ENCODE assay signal across 28 mouse cellular contexts in the genomic region with DNA sequence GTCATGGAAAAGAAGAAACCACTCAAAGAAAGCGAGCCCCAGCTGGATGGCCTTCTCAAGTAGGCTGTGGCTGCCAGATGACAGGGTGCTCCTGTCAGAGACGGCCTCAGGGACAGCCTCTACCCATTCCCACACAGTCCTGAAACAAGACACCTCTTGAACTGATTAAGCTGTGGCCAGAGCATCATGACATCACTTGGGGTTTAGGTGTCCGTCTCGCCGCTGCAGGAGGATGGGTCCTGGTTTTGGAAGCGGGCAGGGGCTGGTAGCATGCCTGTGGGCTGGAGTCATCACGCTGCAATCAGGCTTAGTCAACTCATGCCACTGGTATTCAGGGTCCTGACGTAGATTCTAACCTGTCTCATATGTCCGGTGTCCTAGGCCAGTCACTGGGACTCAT.
DNase-seq lines count a peak whose midpoint lies in the region; ATAC-seq and TF ChIP-seq lines count a peak whose summit lies in the region.
"Had no signal": no experiment of that assay in that cellular context is flagged by ENCODE, and none has a peak within 500 bp of the region (broad histone marks: within the 10 kb centered on the region; RNA-seq: fewer than 3 reads in every experiment).

No protein-coding gene starts in this region.

- no peak for TF ChIP-seq CTCF in hindbrain, postnatal 0 days (IDR thresholded peaks at IDR 0.05; ENCODE audit: low read depth)

- H3K4me3 ChIP-seq in hindbrain, postnatal 0 days (ENCODE audit: low read length) = no peak overlapping the region
- H3K4me3 ChIP-seq: erythroblast, embryonic 14.5 days; forebrain, embryonic 13.5 days; hindbrain, embryonic 12.5 days; megakaryocyte, embryonic 14.5 days; midbrain, embryonic 12.5 days; neural tube, embryonic 13.5 days had no signal

- H3K4me1 ChIP-seq in hindbrain, postnatal 0 days (ENCODE audit: insufficient read depth, low read length) = no peaks in the 10 kb centered on the region
- H3K4me1 ChIP-seq: midbrain, embryonic 12.5 days; neural tube, embryonic 13.5 days had no signal

- no peak overlapping the region for H3K4me2 ChIP-seq in hindbrain, postnatal 0 days (ENCODE audit: low read depth, low read length)
- H3K4me2 ChIP-seq: forebrain, embryonic 13.5 days; heart, embryonic 11.5 days; hindbrain, embryonic 12.5 days; midbrain, embryonic 12.5 days; neural tube, embryonic 13.5 days had no signal

- no peaks in the 10 kb centered on the region for H3K36me3 ChIP-seq in hindbrain, postnatal 0 days (ENCODE audit: insufficient read depth, low read length)
- H3K36me3 ChIP-seq: hindbrain, embryonic 12.5 days; midbrain, embryonic 12.5 days; neural tube, embryonic 13.5 days had no signal

- peak; percentile 22 for DNase-seq in gastrocnemius, adult 18-20 months (ENCODE audit: low spot score)
- no peak for DNase-seq in gastrocnemius, postnatal 10 days
- DNase-seq in 3134 (ENCODE audit: extremely low read depth, insufficient read length, low spot score) = peak; percentile 94
- DNase-seq in Muller cell, postnatal 12 days (ENCODE audit: inconsistent ontology term) = peak; percentile 58
- peak; percentile 57 for DNase-seq in fibroblast of lung, adult 2 months (ENCODE audit: low read depth)
- DNase-seq in hindbrain, postnatal 0 days (ENCODE audit: low spot score) = no peak
- no peak for DNase-seq in embryo, embryonic 10.5 days (ENCODE audit: low spot score)
- DNase-seq: adrenal gland, postnatal 36 days; B cell, adult 2 months; cerebellum, adult 18-20 months; cerebellum, postnatal 10 days; heart, adult 11 months; heart, postnatal 36 days; kidney, adult 8-10 months; kidney, postnatal 4 days; liver; lung, adult 2 months; lung, postnatal 36 days had no signal

- 88% methylated on average over 9 of the region's 9 CpGs for WGBS in hindbrain, postnatal 0 days

- H3K9ac ChIP-seq in hindbrain, postnatal 0 days (replicated peaks; ENCODE audit: low read length) = no peak overlapping the region
- H3K9ac ChIP-seq: forebrain, embryonic 13.5 days; hindbrain, embryonic 12.5 days; liver, embryonic 14.5 days; midbrain, embryonic 12.5 days; neural tube, embryonic 13.5 days had no signal

- no peak for ATAC-seq in hindbrain, postnatal 0 days
- ATAC-seq: forebrain, embryonic 13.5 days; intestine, embryonic 16.5 days had no signal

- H3K9me3 ChIP-seq in hindbrain, postnatal 0 days (ENCODE audit: low read length) = no peaks in the 10 kb centered on the region
- H3K9me3 ChIP-seq: hindbrain, embryonic 12.5 days; midbrain, embryonic 12.5 days; neural tube, embryonic 13.5 days had no signal

- no peaks in the 10 kb centered on the region for H3K27me3 ChIP-seq in hindbrain, postnatal 0 days (ENCODE audit: insufficient read depth, low read length)
- H3K27me3 ChIP-seq: forebrain, embryonic 13.5 days; hindbrain, embryonic 12.5 days; midbrain, embryonic 12.5 days; neural tube, embryonic 13.5 days had no signal

- no peak overlapping the region for H3K27ac ChIP-seq in hindbrain, postnatal 0 days
- H3K27ac ChIP-seq: forebrain, embryonic 13.5 days; hindbrain, embryonic 12.5 days; kidney, postnatal 0 days; liver, embryonic 14.5 days; midbrain, embryonic 12.5 days; neural tube, embryonic 13.5 days had no signal

Comparison
In these comparisons a context has a peak if more than half of its experiments do, and no peak if none do; other contexts are left out.
1. DNase-seq: peak in gastrocnemius, adult 18-20 months (single experiment), 3134 (single experiment), Muller cell, postnatal 12 days (single experiment) and fibroblast of lung, adult 2 months (single experiment); none in gastrocnemius, postnatal 10 days (single experiment), hindbrain, postnatal 0 days (single experiment) and embryo, embryonic 10.5 days (single experiment).